Mouse (Mus musculus) testis, adult 2 months (tissue): ENCODE results near the gene Ttc17.

Experiments used
- CTCF ChIP-seq: fragments of 200-500 bp; IDR thresholded peaks from 2 replicates; pipeline ENCODE4 v1.5.1; 2012; ENCODE audit warnings: low read depth, mild to moderate bottlenecking, inconsistent platforms, low read length, moderate library complexity; ENCODE audit not compliant: control insufficient read depth, insufficient read depth, insufficient replicate concordance
- POLR2A ChIP-seq: fragments of 200-500 bp; IDR thresholded peaks from 2 replicates; pipeline ENCODE4 v1.6.1; 2012; ENCODE audit warnings: low read depth, mild to moderate bottlenecking, inconsistent platforms, low read length, moderate library complexity; ENCODE audit not compliant: control insufficient read depth

- no peak for TF ChIP-seq CTCF
- no peak for TF ChIP-seq POLR2A
These were observed 65.7 kb downstream of the Ttc17 start for GRCm38 (mm10) chr2:94340769-94341168.
